Mouse (Mus musculus) CD8-positive naive resting alpha-beta T cell, adult 2 months (primary cell): ENCODE measurements at regions not wholly inside any gene's neighbourhood (a gene's known extent, or its start where the extent isn't known, plus 50 kb on each side); places are given as distances from the start of the nearest gene placed in this dataset.

Experiments
- DNase-seq, 2 experiments: peaks; one replicate each; pipeline ENCODE4 v3.0.0; 2022; ENCODE audit warnings: low read depth in 2 of 2, low spot score in 2 of 2

GRCm38 (mm10) chr1:194208034-194209000 lies 409.7 kb upstream of the Plxna2 start:
- no peak for DNase-seq

- no peak for DNase-seq
These were observed 420.5 kb upstream of the Plxna2 start for GRCm38 (mm10) chr1:194197516-194197915.

- no peak for DNase-seq
These were observed 435.7 kb upstream of the Plxna2 start for GRCm38 (mm10) chr1:194182293-194182692.

- no peak for DNase-seq
These were observed 456.5 kb upstream of the Plxna2 start for GRCm38 (mm10) chr1:194161469-194161868.

GRCm38 (mm10) chr1:194160761-194161461 lies 457.1 kb upstream of the Plxna2 start:
- no peak for DNase-seq

GRCm38 (mm10) chr1:194157268-194157667 lies 460.8 kb upstream of the Plxna2 start:
- no peak for DNase-seq

- no peak for DNase-seq
These were observed 469.3 kb upstream of the Plxna2 start for GRCm38 (mm10) chr1:194148416-194149364.

GRCm38 (mm10) chr1:194117631-194118360 lies 500.2 kb upstream of the Plxna2 start:
- no peak for DNase-seq

- no peak for DNase-seq
These were observed 503.6 kb upstream of the Plxna2 start for GRCm38 (mm10) chr1:194114399-194114798.

GRCm38 (mm10) chr1:194111931-194112330 lies 506.1 kb upstream of the Plxna2 start:
- no peak for DNase-seq

GRCm38 (mm10) chr1:194109172-194110071 lies 508.6 kb upstream of the Plxna2 start:
- no peak for DNase-seq

GRCm38 (mm10) chr1:194108132-194108531 lies 509.9 kb upstream of the Plxna2 start:
- DNase-seq = no peak

GRCm38 (mm10) chr1:194107271-194107938 lies 510.6 kb upstream of the Plxna2 start:
- DNase-seq = no peak

- DNase-seq = no peak
These were observed 528.0 kb upstream of the Plxna2 start for GRCm38 (mm10) chr1:194089918-194090548.

- DNase-seq = no peak
These were observed 559.5 kb upstream of the Plxna2 start for GRCm38 (mm10) chr1:194058512-194058911.

- no peak for DNase-seq
These were observed 561.5 kb upstream of the Plxna2 start for GRCm38 (mm10) chr1:194056544-194056943.

- no peak for DNase-seq
These were observed 568.2 kb upstream of the Plxna2 start for GRCm38 (mm10) chr1:194049746-194050351.
